Mouse (Mus musculus) hindbrain, embryonic 16.5 days (tissue): ENCODE results near the gene Mael. TPM values are rescaled to one million over a fixed set of nuclear protein-coding genes. Genes with fewer than 3 reads are reported as not detected.
A peak's percentile ranks its signal among the peaks of the same experiment; 100 is the strongest.

Experiments
- ATAC-seq: fragments of 200-750 bp; cut with Nextera tagmentation; 2 replicates; pipeline ENCODE4 v1.8.0; 2017; ENCODE audit warnings: moderate TSS enrichment, moderate library complexity
- H3K27ac ChIP-seq: fragments of 300-500 bp; sonication (generic); 2 replicates; pipeline ENCODE4 v1.5.1; 2014; ENCODE audit warnings: low read depth, mild to moderate bottlenecking, control low read depth, low read length, moderate library complexity
- H3K27me3 ChIP-seq: fragments of 300-500 bp; sonication (generic); replicated peaks from 2 replicates; pipeline ENCODE4 v1.6.1; 2014; ENCODE audit warnings: low read length; ENCODE audit not compliant: control insufficient read depth, insufficient read depth
- H3K36me3 ChIP-seq: fragments of 300-500 bp; sonication (generic); 2 replicates; pipeline ENCODE4 v1.6.1; 2014; ENCODE audit warnings: mild to moderate bottlenecking, low read length, moderate library complexity, mixed read lengths; ENCODE audit not compliant: control insufficient read depth, insufficient read depth
- H3K4me1 ChIP-seq: fragments of 300-500 bp; sonication (generic); 2 replicates; pipeline ENCODE4 v1.6.1; 2014; ENCODE audit warnings: low read depth, low read length; ENCODE audit not compliant: control insufficient read depth, insufficient read depth
- H3K4me2 ChIP-seq: fragments of 300-500 bp; sonication (generic); 2 replicates; pipeline ENCODE4 v1.6.1; 2014; ENCODE audit warnings: mild to moderate bottlenecking, low read length, control low read depth, moderate library complexity
- H3K4me3 ChIP-seq: fragments of 300-500 bp; sonication (generic); 2 replicates; pipeline ENCODE4 v1.5.1; 2014; ENCODE audit warnings: mild to moderate bottlenecking, low read length, control low read depth, moderate library complexity
- H3K9ac ChIP-seq: fragments of 300-500 bp; sonication (generic); 2 replicates; pipeline ENCODE4 v1.6.1; 2014; ENCODE audit warnings: low read depth, mild to moderate bottlenecking, control low read depth, low read length, moderate library complexity
- H3K9me3 ChIP-seq: fragments of 300-500 bp; sonication (generic); 2 replicates; pipeline ENCODE4 v1.6.1; 2014; ENCODE audit warnings: mild to moderate bottlenecking, low read length, moderate library complexity; ENCODE audit not compliant: control insufficient read depth
- WGBS: fragments of 180-500 bp; shearing (Covaris S2); extraction: QIAGEN DNeasy Blood & Tissue Kit; methylation state at CpG from one replicate; pipeline ENCODE4 v1.1.7; 2014; 5-methylcytosine and 5-hydroxymethylcytosine counted together
- polyA plus RNA-seq: library from polyadenylated mRNA; unstranded; fragments of >200 nt; fragmentation: Nextera tagmentation; extraction: Ambion mirVana; gene quantifications from 2 replicates; pipeline ENCODE4 v1.2.1, GENCODE M21; 2015

Gene Mael
- polyA plus RNA-seq, 1 experiment from 2014 or later = 0.29 TPM

DNA sequence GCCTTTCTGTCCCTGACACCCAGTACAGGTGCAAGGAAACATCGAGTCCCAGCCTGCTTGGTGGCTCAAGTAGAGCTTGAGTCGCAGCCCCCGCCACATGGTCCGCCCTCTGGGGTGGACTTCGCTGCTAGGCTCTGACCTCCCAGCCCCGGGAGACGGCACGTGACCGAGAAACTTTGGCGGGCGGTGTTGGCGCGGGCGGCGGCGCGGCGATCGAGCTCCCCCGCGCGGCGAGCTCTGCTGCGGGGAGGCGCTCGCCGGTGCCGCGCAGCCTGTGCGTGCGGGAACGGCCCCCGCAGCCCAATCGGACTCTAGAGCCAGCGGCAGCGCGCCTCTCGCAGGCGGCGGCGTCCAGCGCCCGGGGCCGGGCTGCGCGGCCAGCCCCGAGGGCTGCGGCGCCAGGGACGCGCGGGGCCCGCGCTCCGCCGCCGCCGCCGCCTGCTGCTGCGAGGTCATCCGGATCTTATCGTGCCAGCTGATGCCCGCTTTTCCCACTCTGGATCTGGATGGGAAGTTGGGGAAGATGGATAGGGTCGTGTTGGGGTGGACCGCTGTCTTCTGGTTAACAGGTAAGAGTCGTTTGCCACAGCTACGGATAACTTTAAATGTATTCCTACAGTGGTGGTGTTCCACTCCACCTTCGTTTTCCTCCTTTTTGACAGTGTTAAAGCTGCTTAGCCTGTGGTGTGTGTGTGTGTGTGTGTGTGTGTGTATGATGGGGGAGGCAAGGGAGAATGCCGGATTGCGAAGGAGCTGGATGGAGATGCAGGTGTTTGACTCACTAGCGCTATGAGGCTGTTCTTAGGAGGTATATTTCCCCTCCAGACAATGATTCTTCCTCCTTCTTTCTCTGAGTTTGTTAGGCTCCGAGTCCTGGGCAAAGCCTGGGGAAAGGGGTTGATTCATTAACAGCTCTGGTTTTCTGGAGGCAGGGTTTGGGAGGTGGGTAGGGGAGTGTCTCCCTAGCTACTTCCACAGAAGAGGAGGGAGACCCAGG, 15.6 kb upstream of the Mael start, which contains the start of gene Ildr2:
Gene Ildr2, plus strand, starts transcription at position 242 of the 997 bp plus-strand sequence.
- Histone ChIP-seq H3K4me2 (peak within 1 kb of the TSS; percentile 92), H3K4me3 (peak within 1 kb of the TSS; percentile 73), H3K9ac (peak within 1 kb of the TSS; percentile 80), H3K36me3 (no peaks in the 10 kb centered on the region), H3K9me3 (no peaks in the 10 kb centered on the region), H3K27ac (peak within 1 kb of the TSS; percentile 69), H3K4me1 (peaks cover 13% of the 10 kb centered on the region), H3K27me3 (peaks cover 4% of the 10 kb centered on the region; the same call in 1 of the 2 replicates)
- under 1% methylated on average over 66 of the region's 72 CpGs for WGBS
- ATAC-seq = peak; percentile 77

DNA sequence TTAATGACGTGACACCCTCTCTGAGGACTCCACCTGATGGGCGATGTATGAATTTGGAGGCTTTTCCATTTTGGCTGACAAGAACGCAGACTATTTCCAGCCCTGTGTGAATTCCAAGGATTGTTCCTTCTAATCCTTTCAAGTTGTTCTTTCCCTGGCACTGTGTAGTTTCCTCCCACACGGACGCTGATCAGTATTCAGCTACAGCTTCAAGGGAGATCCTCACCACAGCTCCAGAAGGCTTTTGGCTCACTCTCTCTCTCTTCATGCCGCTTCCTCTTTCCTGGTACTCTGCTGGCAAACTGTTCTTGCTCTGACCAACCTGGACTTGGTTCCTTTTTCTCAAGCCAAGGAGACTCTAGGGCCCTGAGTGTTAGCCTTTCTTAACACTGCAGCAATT, 5.7 kb upstream of the Mael start:
- Histone ChIP-seq H3K4me2 (no peak overlapping the region), H3K9me3 (no peaks in the 10 kb centered on the region), H3K36me3 (no peaks in the 10 kb centered on the region), H3K4me1 (no peaks in the 10 kb centered on the region), H3K4me3 (no peak overlapping the region), H3K27me3 (no peaks in the 10 kb centered on the region), H3K9ac (no peak overlapping the region), H3K27ac (no peak overlapping the region)
- ATAC-seq = peak; percentile 65; the same call in 1 of the 2 replicates
- 60% methylated on average over 6 of the region's 6 CpGs for WGBS

GRCm38 (mm10) chr1:166214181-166214580, 24.4 kb downstream of the Mael start:
- Histone ChIP-seq H3K4me3 (no peak overlapping the region), H3K27me3 (no peaks in the 10 kb centered on the region), H3K4me2 (no peak overlapping the region), H3K9ac (no peak overlapping the region), H3K27ac (no peak overlapping the region), H3K36me3 (no peaks in the 10 kb centered on the region), H3K4me1 (no peaks in the 10 kb centered on the region), H3K9me3 (no peaks in the 10 kb centered on the region)
- 80% methylated on average over 4 of the region's 4 CpGs for WGBS
- ATAC-seq = no peak

GRCm38 (mm10) chr1:166209371-166209770, 29.2 kb downstream of the Mael start:
- no peak overlapping the region for H3K9ac ChIP-seq
- ATAC-seq = no peak
- H3K27me3 ChIP-seq = no peaks in the 10 kb centered on the region
- no peak overlapping the region for H3K4me2 ChIP-seq
- no peaks in the 10 kb centered on the region for H3K9me3 ChIP-seq
- H3K4me1 ChIP-seq = no peaks in the 10 kb centered on the region
- 85% methylated on average over 6 of the region's 6 CpGs for WGBS
- no peaks in the 10 kb centered on the region for H3K36me3 ChIP-seq
- H3K27ac ChIP-seq = no peak overlapping the region
- H3K4me3 ChIP-seq = no peak overlapping the region

GRCm38 (mm10) chr1:166205159-166205558, 33.4 kb downstream of the Mael start:
- whole genome bisulfite sequencing = 85% methylated on average over 3 of the region's 3 CpGs
- Histone ChIP-seq H3K4me3 (no peak overlapping the region), H3K9ac (no peak overlapping the region), H3K27ac (no peak overlapping the region), H3K4me1 (no peaks in the 10 kb centered on the region), H3K4me2 (no peak overlapping the region), H3K36me3 (no peaks in the 10 kb centered on the region), H3K27me3 (no peaks in the 10 kb centered on the region), H3K9me3 (no peaks in the 10 kb centered on the region)
- no peak for ATAC-seq

- no peaks in the 10 kb centered on the region for H3K27me3 ChIP-seq
- no peak overlapping the region for H3K9ac ChIP-seq
- no peaks in the 10 kb centered on the region for H3K4me1 ChIP-seq
- H3K4me2 ChIP-seq = no peak overlapping the region
- H3K36me3 ChIP-seq = no peaks in the 10 kb centered on the region
- H3K9me3 ChIP-seq = no peaks in the 10 kb centered on the region
- H3K4me3 ChIP-seq = no peak overlapping the region
- no peak overlapping the region for H3K27ac ChIP-seq
- no peak for ATAC-seq
- WGBS = 27% methylated on average over 5 of the region's 5 CpGs
These were observed 34.4 kb downstream of the Mael start for GRCm38 (mm10) chr1:166204171-166204570.

DNA sequence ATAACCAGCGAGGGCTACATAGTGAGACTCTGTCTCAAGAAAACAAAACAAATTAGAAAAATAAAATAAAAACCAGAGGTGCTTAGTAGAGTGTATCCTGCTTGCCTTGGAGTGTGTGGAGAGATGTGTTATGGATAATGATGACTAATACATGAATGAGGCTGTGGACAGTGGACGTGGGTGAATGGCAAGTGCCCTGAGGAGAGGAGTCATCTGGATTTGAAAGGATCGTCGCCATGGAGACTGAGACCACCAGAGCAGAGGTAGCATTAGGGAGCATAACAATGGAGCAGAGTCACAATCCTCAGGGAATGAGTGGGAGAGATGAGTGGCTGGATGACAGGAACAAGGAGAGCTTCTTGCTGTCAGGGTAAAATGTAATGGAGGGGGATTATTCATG, 48.7 kb downstream of the Mael start:
- no peaks in the 10 kb centered on the region for H3K36me3 ChIP-seq
- no peak overlapping the region for H3K27ac ChIP-seq
- no peak for ATAC-seq
- H3K4me2 ChIP-seq = no peak overlapping the region
- 60% methylated on average over 4 of the region's 4 CpGs for WGBS
- H3K4me1 ChIP-seq = no peaks in the 10 kb centered on the region
- no peaks in the 10 kb centered on the region for H3K27me3 ChIP-seq
- H3K4me3 ChIP-seq = no peak overlapping the region
- no peaks in the 10 kb centered on the region for H3K9me3 ChIP-seq
- no peak overlapping the region for H3K9ac ChIP-seq

GRCm38 (mm10) chr1:166185357-166185756, 53.2 kb downstream of the Mael start:
- 60% methylated on average over 5 of the region's 5 CpGs for WGBS

GRCm38 (mm10) chr1:166184391-166185229, 53.9 kb downstream of the Mael start:
- no peaks in the 10 kb centered on the region for H3K36me3 ChIP-seq
- no peak overlapping the region for H3K4me2 ChIP-seq
- 82% methylated on average over 22 of the region's 22 CpGs for WGBS
- H3K9me3 ChIP-seq = no peaks in the 10 kb centered on the region
- H3K27me3 ChIP-seq = no peaks in the 10 kb centered on the region
- no peak for ATAC-seq
- H3K4me3 ChIP-seq = no peak overlapping the region
- H3K27ac ChIP-seq = no peak overlapping the region
- H3K9ac ChIP-seq = no peak overlapping the region
- no peaks in the 10 kb centered on the region; the same call in 1 of the 2 replicates for H3K4me1 ChIP-seq

More at GRCm38 (mm10) chr1:166185357-166185756, 53.2 kb downstream of the Mael start:
- Histone ChIP-seq H3K4me1 (no peaks in the 10 kb centered on the region; the same call in 1 of the 2 replicates), H3K4me2 (no peak overlapping the region), H3K27ac (no peak overlapping the region), H3K4me3 (no peak overlapping the region), H3K9me3 (no peaks in the 10 kb centered on the region), H3K27me3 (no peaks in the 10 kb centered on the region), H3K9ac (no peak overlapping the region), H3K36me3 (no peaks in the 10 kb centered on the region)
- ATAC-seq = no peak
